Mouse (Mus musculus) neural tube, embryonic 13.5 days (tissue): ENCODE results near the gene Rhoa. TPM values are rescaled to one million over a fixed set of nuclear protein-coding genes. Genes with fewer than 3 reads are reported as not detected.

ENCODE experiments used
- ATAC-seq: fragments of 200-750 bp; cut with Nextera tagmentation; 2 replicates; pipeline ENCODE4 v1.8.0; 2017; ENCODE audit warnings: low read depth, mild to moderate bottlenecking, moderate TSS enrichment, moderate library complexity
- H3K27ac ChIP-seq: fragments of 300-500 bp; sonication (generic); replicated peaks from 2 replicates; pipeline ENCODE4 v1.5.1; 2015; ENCODE audit warnings: moderate library complexity, mild to moderate bottlenecking, inconsistent platforms
- H3K27me3 ChIP-seq: fragments of 300-500 bp; sonication (generic); 2 replicates; pipeline ENCODE4 v1.6.1; 2015; ENCODE audit warnings: mild to moderate bottlenecking, inconsistent platforms
- H3K36me3 ChIP-seq: fragments of 300-500 bp; sonication (generic); 2 replicates; pipeline ENCODE4 v1.6.1; 2015; ENCODE audit warnings: mild to moderate bottlenecking, inconsistent platforms
- H3K4me1 ChIP-seq: fragments of 300-500 bp; sonication (generic); replicated peaks from 2 replicates; pipeline ENCODE4 v1.6.1; 2015; ENCODE audit warnings: inconsistent platforms
- H3K4me2 ChIP-seq: fragments of 300-500 bp; sonication (generic); 2 replicates; pipeline ENCODE4 v1.6.1; 2015; ENCODE audit warnings: inconsistent platforms, mild to moderate bottlenecking, moderate library complexity
- H3K4me3 ChIP-seq: fragments of 300-500 bp; sonication (generic); 2 replicates; pipeline ENCODE4 v1.5.1; 2015; ENCODE audit warnings: mild to moderate bottlenecking, inconsistent platforms
- H3K9ac ChIP-seq: fragments of 300-500 bp; sonication (generic); 2 replicates; pipeline ENCODE4 v1.6.1; 2015; ENCODE audit warnings: moderate library complexity, mild to moderate bottlenecking, inconsistent platforms
- H3K9me3 ChIP-seq: fragments of 300-500 bp; sonication (generic); 2 replicates; pipeline ENCODE4 v1.6.1; 2016; ENCODE audit warnings: inconsistent platforms
- WGBS: fragments of 180-500 bp; shearing (Covaris S2); methylation state at CpG from one replicate; pipeline ENCODE4 v1.1.7; 2015; 5-methylcytosine and 5-hydroxymethylcytosine counted together
- polyA plus RNA-seq: library from polyadenylated mRNA; unstranded; fragments of >200 nt; fragmentation: Nextera tagmentation; extraction: Ambion mirVana; gene quantifications from 2 replicates; pipeline ENCODE4 v1.2.1, GENCODE M21; 2015

The Rhoa gene
- polyA plus RNA-seq, 1 experiment from 2014 or later, result 309 TPM

DNA sequence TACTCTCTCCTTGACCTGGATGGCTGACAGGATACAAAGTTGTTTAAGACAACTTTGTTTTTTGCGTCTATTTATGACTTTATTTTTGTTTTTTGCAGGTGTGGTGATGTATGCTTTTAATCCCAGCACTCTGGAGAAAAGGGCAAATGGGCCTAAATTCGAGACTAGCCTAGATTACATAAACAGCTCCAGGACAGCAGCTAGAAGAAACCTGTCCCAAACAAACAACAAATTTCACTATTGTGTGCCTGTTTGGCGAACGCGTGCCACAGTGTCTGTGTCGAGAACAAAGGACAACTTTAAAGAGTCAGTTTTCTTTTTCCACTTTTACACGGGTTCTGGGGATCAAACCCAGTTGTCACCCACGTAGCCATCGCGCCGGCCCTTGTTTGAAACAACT is 41.1 kb downstream of the Rhoa start:
- ATAC-seq, result no peak
- Histone ChIP-seq H3K27ac (peak overlapping the region; percentile 98), H3K9me3 (no peaks in the 10 kb centered on the region), H3K4me3 (peak overlapping the region; percentile 89), H3K4me2 (peak overlapping the region; percentile 89), H3K27me3 (no peaks in the 10 kb centered on the region), H3K9ac (peak overlapping the region; percentile 93), H3K4me1 (peaks cover 24% of the 10 kb centered on the region), H3K36me3 (peaks cover 24% of the 10 kb centered on the region)
- 4% methylated on average over 11 of the region's 11 CpGs for WGBS

DNA sequence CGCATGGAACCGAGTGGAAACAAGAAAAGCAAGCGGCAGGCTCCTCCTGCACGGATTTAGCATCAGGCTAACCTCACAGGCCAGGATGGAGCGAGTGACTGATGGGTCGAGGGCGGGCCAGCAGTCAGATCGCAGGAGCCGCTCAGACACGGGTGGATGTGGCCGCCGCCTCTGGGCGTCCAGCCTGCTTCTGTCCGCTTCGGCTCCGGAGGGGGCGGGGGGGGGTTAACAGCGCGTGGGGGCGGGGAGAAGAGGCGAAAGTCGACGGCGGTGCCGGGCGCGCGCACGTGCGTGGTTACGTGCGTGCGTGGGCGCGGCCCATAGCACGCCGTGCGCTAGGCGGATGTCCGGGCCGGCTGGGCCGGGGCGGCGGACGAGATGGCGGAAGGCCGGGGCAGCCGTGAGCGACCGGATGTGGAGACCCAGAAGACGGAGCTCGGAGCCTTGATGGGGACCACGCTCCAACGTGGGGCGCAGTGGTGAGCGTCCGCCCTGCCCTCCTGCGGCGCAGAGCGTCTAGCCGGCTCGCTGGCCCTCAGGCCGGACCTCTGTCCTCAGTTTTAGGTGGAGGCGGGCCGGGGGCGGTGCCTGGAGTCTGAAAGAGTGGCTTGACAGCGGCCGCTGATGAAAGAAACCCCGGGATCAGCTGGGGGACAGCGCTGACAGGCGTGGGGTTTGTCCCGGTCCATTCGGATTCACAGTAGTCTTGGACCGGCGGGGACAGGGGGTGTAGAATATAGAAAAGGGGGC is 41.8 kb downstream of the Rhoa start, which contains the start of gene Usp4:
Gene Usp4 (plus strand): TSS at position 314 of the 750 bp plus-strand sequence.
- Histone ChIP-seq H3K4me2 (peak within 1 kb of the TSS; percentile 89), H3K9me3 (no peaks in the 10 kb centered on the region), H3K4me3 (peak within 1 kb of the TSS; percentile 89), H3K4me1 (peaks cover 24% of the 10 kb centered on the region), H3K36me3 (peaks cover 31% of the 10 kb centered on the region), H3K27ac (peak within 1 kb of the TSS; percentile 98), H3K9ac (peak within 1 kb of the TSS; percentile 93), H3K27me3 (no peaks in the 10 kb centered on the region)
- ATAC-seq, result peak; percentile 96
- WGBS, result under 1% methylated on average over 67 of the region's 75 CpGs

DNA sequence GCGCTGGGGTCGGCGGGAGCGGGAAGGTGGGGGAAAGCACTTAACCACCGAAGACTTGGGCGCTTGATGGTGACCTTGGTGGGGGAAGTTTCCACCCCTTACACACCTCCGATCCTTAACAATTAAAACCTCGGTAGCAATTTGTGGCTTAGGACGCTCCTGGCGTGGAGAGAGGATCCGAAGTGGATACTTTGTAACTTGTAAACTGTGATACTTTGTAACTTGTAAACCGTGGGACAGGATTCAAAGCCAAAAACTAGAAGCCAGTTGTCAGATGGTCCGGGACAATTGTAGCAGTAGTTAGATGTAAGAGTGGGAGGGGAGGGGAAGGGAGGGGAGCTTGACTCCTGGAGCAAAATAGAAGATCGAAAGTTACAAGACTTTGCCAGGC is 42.4 kb downstream of the Rhoa start:
- 10% methylated on average over 14 of the region's 14 CpGs for WGBS
- no peaks in the 10 kb centered on the region for H3K27me3 ChIP-seq

DNA sequence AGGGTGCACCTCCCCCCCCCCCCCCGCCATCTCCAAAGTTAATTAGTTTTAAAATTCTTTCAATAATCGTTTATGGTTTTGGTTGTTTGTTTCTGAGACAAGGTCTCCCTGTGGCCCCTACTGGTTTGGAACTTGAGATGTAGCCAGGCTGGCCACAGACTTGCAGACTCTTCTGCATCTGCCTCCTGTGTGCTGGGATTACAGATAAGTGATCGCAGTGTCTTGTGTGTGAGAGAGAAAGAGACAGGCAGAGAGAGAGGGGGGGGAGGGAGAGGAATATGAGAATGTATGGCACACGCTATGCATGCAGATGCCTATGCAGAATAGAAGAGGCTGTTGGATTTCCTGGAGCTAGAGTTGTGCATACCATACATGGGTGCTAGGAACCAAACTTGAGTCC is 43.8 kb downstream of the Rhoa start:
- H3K36me3 ChIP-seq, result peaks cover 51% of the 10 kb centered on the region
- peaks cover 24% of the 10 kb centered on the region for H3K4me1 ChIP-seq
- ATAC-seq, result no peak
- WGBS, result 95% methylated on average over 4 of the region's 4 CpGs
- no peak overlapping the region for H3K4me2 ChIP-seq
- H3K4me3 ChIP-seq, result no peak overlapping the region
- no peak overlapping the region for H3K27ac ChIP-seq
- H3K9me3 ChIP-seq, result no peaks in the 10 kb centered on the region
- H3K9ac ChIP-seq, result no peak overlapping the region
- H3K27me3 ChIP-seq, result no peaks in the 10 kb centered on the region

More for the DNA sequence above, 42.4 kb downstream of the Rhoa start:
- peak overlapping the region; percentile 89 for H3K4me2 ChIP-seq
- peak overlapping the region; percentile 89 for H3K4me3 ChIP-seq
- H3K36me3 ChIP-seq, result peaks cover 37% of the 10 kb centered on the region
- H3K9ac ChIP-seq, result peak overlapping the region; percentile 93
- H3K27ac ChIP-seq, result peak overlapping the region; percentile 98
- no peak; the same call in 1 of the 2 replicates for ATAC-seq
- peaks cover 24% of the 10 kb centered on the region for H3K4me1 ChIP-seq
- no peaks in the 10 kb centered on the region for H3K9me3 ChIP-seq

DNA sequence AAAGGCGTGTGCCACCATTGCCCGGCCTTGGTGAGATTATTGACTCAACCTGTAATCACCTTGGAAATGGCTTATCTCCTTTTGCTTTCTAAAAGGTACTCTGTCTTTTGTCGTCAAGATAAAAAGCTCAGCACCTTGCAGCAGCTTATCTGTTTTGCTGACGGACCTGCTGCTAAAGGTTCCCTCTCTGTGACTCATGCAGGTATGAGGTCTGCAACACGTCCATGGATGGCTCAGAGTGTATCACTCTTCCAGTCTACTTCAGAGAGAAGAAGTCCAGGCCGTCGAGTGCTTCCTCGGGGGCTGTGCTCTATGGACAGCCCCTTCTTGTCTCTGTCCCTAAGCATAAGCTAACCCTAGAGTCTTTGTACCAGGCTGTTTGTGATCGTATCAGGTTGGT is 72.3 kb downstream of the Rhoa start:
- Histone ChIP-seq H3K27ac (no peak overlapping the region), H3K36me3 (peaks cover 95% of the 10 kb centered on the region), H3K4me1 (no peaks in the 10 kb centered on the region), H3K9ac (no peak overlapping the region), H3K4me2 (no peak overlapping the region), H3K27me3 (no peaks in the 10 kb centered on the region), H3K4me3 (no peak overlapping the region), H3K9me3 (no peaks in the 10 kb centered on the region)
- 93% methylated on average over 9 of the region's 9 CpGs for WGBS
- ATAC-seq, result no peak

DNA sequence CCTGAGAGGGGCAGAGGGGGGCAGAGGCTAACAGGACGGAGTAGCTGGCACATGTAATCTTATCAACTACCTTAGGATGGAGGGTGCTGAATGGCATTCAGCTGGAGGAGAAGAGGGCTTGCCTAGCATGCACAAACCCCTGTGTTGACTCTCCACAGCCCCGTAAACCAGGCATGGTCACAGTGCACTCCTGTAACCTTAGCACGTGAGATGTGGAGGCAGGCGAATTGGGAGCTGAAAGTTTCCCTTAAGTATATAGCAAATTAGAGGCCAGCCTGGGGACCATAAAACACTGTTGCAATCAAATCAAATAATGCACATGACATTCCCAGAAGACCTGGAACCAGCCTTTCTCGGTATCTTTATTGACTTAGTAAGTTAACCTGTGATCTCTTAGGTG is 72.8 kb downstream of the Rhoa start:
- Histone ChIP-seq H3K4me1 (no peaks in the 10 kb centered on the region), H3K4me3 (no peak overlapping the region), H3K36me3 (peaks cover 95% of the 10 kb centered on the region), H3K9ac (no peak overlapping the region), H3K27ac (no peak overlapping the region), H3K27me3 (no peaks in the 10 kb centered on the region), H3K4me2 (no peak overlapping the region), H3K9me3 (no peaks in the 10 kb centered on the region)
- ATAC-seq, result no peak
- 86% methylated on average over 5 of the region's 5 CpGs for WGBS

DNA sequence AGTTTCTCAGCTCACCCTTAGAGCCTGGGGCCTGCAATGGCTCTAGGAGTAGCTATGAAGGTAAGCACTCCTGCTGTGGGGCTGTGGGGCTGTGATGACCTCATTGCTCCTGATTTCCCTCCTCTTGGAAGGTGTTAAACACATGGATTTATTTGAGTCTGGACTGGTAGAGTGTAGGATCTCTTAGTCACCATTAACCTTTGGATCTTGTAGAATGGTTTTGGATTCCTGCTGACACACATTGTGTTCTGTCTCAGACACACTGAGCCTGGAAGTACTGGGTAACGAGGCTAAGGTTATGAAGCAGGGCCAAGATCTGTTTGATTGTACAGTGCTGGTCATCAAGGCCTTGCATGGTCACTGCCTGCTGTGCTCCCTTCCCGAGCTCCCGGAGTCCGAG is 73.4 kb downstream of the Rhoa start:
- H3K27ac ChIP-seq, result no peak overlapping the region
- H3K9ac ChIP-seq, result no peak overlapping the region
- no peak for ATAC-seq
- no peaks in the 10 kb centered on the region for H3K4me1 ChIP-seq
- 84% methylated on average over 4 of the region's 4 CpGs for WGBS
- H3K27me3 ChIP-seq, result no peaks in the 10 kb centered on the region
- H3K4me2 ChIP-seq, result no peak overlapping the region
- H3K36me3 ChIP-seq, result peaks cover 95% of the 10 kb centered on the region
- no peak overlapping the region for H3K4me3 ChIP-seq
- H3K9me3 ChIP-seq, result no peaks in the 10 kb centered on the region

DNA sequence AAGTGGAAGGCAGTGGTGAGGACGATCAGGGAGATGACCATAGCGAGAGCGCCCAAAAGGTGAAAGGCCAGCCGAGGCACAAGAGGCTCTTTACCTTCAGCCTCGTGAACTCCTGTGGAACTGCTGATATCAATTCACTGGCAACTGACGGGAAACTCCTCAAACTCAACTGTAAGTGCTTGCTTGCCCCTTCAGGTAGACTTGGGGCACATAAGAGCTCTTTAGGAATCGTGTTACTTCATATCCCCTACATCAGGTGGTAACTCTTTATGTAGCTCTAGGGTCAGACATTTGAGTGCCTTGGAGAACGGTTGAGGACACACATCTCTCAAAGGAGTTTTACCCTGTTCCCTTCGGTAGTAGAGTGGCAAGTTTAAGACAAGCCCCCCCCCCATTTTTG is 75.5 kb downstream of the Rhoa start:
- H3K27ac ChIP-seq, result no peak overlapping the region
- H3K4me3 ChIP-seq, result no peak overlapping the region
- H3K4me2 ChIP-seq, result no peak overlapping the region
- H3K9me3 ChIP-seq, result no peaks in the 10 kb centered on the region
- peaks cover 95% of the 10 kb centered on the region for H3K36me3 ChIP-seq
- H3K27me3 ChIP-seq, result no peaks in the 10 kb centered on the region
- WGBS, result 97% methylated on average over 9 of the region's 9 CpGs
- no peak for ATAC-seq
- H3K9ac ChIP-seq, result no peak overlapping the region
- H3K4me1 ChIP-seq, result no peaks in the 10 kb centered on the region

DNA sequence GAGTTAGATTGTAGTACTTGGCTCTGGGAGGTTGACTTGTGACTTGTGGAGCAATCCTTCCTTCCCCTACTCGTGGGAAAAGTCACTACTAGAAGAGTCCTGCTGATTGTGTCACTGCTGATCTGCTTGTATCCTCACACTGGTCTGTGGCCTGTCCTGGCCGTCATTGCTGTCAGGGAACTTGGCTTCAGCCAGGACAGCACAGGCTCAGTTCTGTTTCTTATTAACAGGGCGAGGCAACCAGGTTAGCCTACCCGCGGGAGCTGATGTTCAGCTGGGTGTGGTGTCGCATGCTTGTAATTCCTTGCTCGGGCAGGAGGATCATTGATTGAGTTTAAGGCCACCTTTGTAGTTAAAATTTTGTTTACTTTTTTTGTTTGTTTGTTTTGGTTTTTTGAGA is 79.1 kb downstream of the Rhoa start:
- Histone ChIP-seq H3K27me3 (no peaks in the 10 kb centered on the region), H3K36me3 (peaks cover 97% of the 10 kb centered on the region), H3K4me2 (no peak overlapping the region), H3K4me1 (no peaks in the 10 kb centered on the region), H3K27ac (no peak overlapping the region), H3K9ac (no peak overlapping the region), H3K9me3 (no peaks in the 10 kb centered on the region), H3K4me3 (no peak overlapping the region)
- 91% methylated on average over 7 of the region's 7 CpGs for WGBS
- ATAC-seq, result no peak

DNA sequence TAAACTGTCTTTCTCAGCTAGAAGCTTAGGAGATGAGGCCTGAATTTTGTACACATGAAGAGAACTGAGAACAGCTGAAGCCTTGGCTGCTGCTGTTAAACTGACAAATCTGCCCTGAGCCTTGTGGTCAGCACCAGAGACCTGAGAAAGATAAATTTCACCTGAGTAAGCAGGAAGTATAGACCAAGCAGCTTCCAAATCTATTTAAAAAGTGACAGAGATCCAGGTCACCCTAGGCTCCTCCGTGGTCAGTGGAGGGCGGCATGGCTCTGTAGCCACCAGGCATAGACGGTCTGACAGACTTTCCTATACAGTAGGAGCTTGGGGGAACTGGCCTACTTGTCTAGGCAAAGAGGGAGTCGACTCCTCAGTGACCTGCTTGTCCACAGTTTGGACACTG is 80.9 kb downstream of the Rhoa start:
- H3K36me3 ChIP-seq, result peaks cover 97% of the 10 kb centered on the region
- 87% methylated on average over 4 of the region's 4 CpGs for WGBS
- H3K9ac ChIP-seq, result no peak overlapping the region
- H3K4me1 ChIP-seq, result no peaks in the 10 kb centered on the region
- H3K4me3 ChIP-seq, result no peak overlapping the region
- no peak for ATAC-seq
- H3K4me2 ChIP-seq, result no peak overlapping the region
- H3K9me3 ChIP-seq, result no peaks in the 10 kb centered on the region
- no peaks in the 10 kb centered on the region for H3K27me3 ChIP-seq
- H3K27ac ChIP-seq, result no peak overlapping the region

Other genes starting within 250 kb of the Rhoa start
- 0.18 TPM in 1 of 2 replicates, not detected in the other for gene Mst1, start 225.7 kb upstream of the Rhoa start, polyA plus RNA-seq
- 43.8 and 44.0 TPM in 2 replicates for gene Rnf123, start 222.8 kb upstream of the Rhoa start, polyA plus RNA-seq
- gene Apeh, start 211.5 kb upstream of the Rhoa start, polyA plus RNA-seq, result 48.6 and 64.1 TPM in 2 replicates
- gene Bsn, start 115.7 kb upstream of the Rhoa start, polyA plus RNA-seq, result 6.9 and 7.0 TPM in 2 replicates
- gene Dag1, start 42.2 kb upstream of the Rhoa start, polyA plus RNA-seq, result 57.2 and 57.6 TPM in 2 replicates
- gene Nicn1, start 15.7 kb upstream of the Rhoa start, polyA plus RNA-seq, result 124 and 130 TPM in 2 replicates
- 29.1 and 30.6 TPM in 2 replicates for gene Amt, start 9.3 kb upstream of the Rhoa start, polyA plus RNA-seq
- gene Tcta, start within 50 bp of the Rhoa start, polyA plus RNA-seq, result 51.9 and 62.2 TPM in 2 replicates
- gene Gpx1, start 32.8 kb downstream of the Rhoa start, polyA plus RNA-seq, result 548 and 562 TPM in 2 replicates
- gene Usp4, start 41.7 kb downstream of the Rhoa start, polyA plus RNA-seq, result 121 and 129 TPM in 2 replicates
- 2.2 TPM in 2 replicates for gene 1700102P08Rik, start 86.7 kb downstream of the Rhoa start, polyA plus RNA-seq
- gene Ccdc36, start 122.4 kb downstream of the Rhoa start, polyA plus RNA-seq, result 0.74 and 1.4 TPM in 2 replicates
- not detected in 2 replicates for gene BC048562, start 130.4 kb downstream of the Rhoa start, polyA plus RNA-seq
- 55.3 and 57.0 TPM in 2 replicates for gene Ccdc71, start 154.4 kb downstream of the Rhoa start, polyA plus RNA-seq
- gene Klhdc8b, start 155.5 kb downstream of the Rhoa start, polyA plus RNA-seq, result 68.4 and 86.4 TPM in 2 replicates
- 20.9 and 21.6 TPM in 2 replicates for gene Lamb2, start 173.6 kb downstream of the Rhoa start, polyA plus RNA-seq
- 68.3 and 80.2 TPM in 2 replicates for gene Usp19, start 184.5 kb downstream of the Rhoa start, polyA plus RNA-seq
- 69.1 and 80.0 TPM in 2 replicates for gene Qars, start 201.6 kb downstream of the Rhoa start, polyA plus RNA-seq
- gene Qrich1, start 210.7 kb downstream of the Rhoa start, polyA plus RNA-seq, result 134 TPM in 2 replicates